Mouse (Mus musculus): Measurements from ENCODE around the gene Fndc8. TPM values are rescaled to one million over a fixed set of nuclear protein-coding genes. Genes with fewer than 3 reads are reported as not detected.

Fndc8 gene
- total and polyA plus RNA-seq, 3 experiments, result 0.08 to 0.36 TPM; not detected in 1

- TF ChIP-seq MAFK (IDR thresholded peaks at IDR 0.05; ENCODE audit: insufficient replicate concordance, low read length) (no peak), EP300 (IDR thresholded peaks at IDR 0.05; ENCODE audit: low read length) (no peak), RCOR1 (conservative IDR thresholded peaks at IDR 0.05; ENCODE audit: low read depth, low read length) (no peak), HCFC1 (IDR thresholded peaks at IDR 0.05; ENCODE audit: low read depth, low read length) (peak; percentile 76), UBTF (IDR thresholded peaks at IDR 0.05; ENCODE audit: low read depth, low read length) (0 out of 2 replicates have a peak, but pooled peaks have one; percentile 80), TBP (conservative IDR thresholded peaks at IDR 0.05; ENCODE audit: low read depth, low read length) (peak; percentile 95), ZNF384 (IDR thresholded peaks at IDR 0.05; ENCODE audit: low read depth, low read length) (no peak; the same call in 1 of the 2 replicates), MEF2A (IDR thresholded peaks at IDR 0.05; ENCODE audit: borderline replicate concordance, low read depth, low read length) (peak; percentile 39; the same call in 1 of the 2 replicates), CHD2 (IDR thresholded peaks at IDR 0.05; ENCODE audit: low read length) (0 out of 2 replicates have a peak, but pooled peaks have one; percentile 11), POLR2AphosphoS2 (IDR thresholded peaks at IDR 0.05; ENCODE audit: low read depth, low read length) (peak; percentile 71; the same call in 1 of the 2 replicates)
Measured at GRCm38 (mm10) chr11:82890342-82890762, 1.6 kb upstream of the Fndc8 start, which contains the start of gene Rad51d (continued).

- Histone ChIP-seq H3K79me2 (replicated peaks; ENCODE audit: control insufficient read depth, extremely low read depth, insufficient read depth, poor library complexity, severe bottlenecking) (no peaks in the 10 kb centered on the region), H3K4me3 (replicated peaks in 1 of 3; ENCODE audit: low read depth in 2 of 3, low read length in 2 of 3, poor library complexity in 1 of 3) (no peak overlapping the region), H3K4me1 (ENCODE audit: control insufficient read depth in 1 of 2, insufficient read depth in 2 of 2) (no peaks in the 10 kb centered on the region), H3K27ac (ENCODE audit: insufficient read depth, low read depth) (no peak overlapping the region), H3K9me3 (replicated peaks; ENCODE audit: low read length) (peaks cover 7% of the 10 kb centered on the region), H3K4me2 (ENCODE audit: insufficient read depth, low read depth, poor library complexity, severe bottlenecking) (no peak overlapping the region), H3K27me3 (replicated peaks) (peaks cover 1% of the 10 kb centered on the region), H3K9ac (ENCODE audit: insufficient read depth, low read depth) (no peak overlapping the region), H3K36me3 (replicated peaks in 1 of 2; ENCODE audit: control insufficient read depth in 1 of 2, insufficient read depth in 1 of 2, low read length in 1 of 2) (peaks cover 40 to 54% of the 10 kb centered on the region in 2 experiments)
- DNase-seq (ENCODE audit: extremely low read depth), result no peak
- dilution Hi-C loops (cut with MboI; ENCODE audit: extremely low pct_ligation_motif_present, extremely low pct_unique_long_range_greater_than_20kb, low sequenced_read_pairs) (no loop called here), in situ Hi-C loops (cut with MboI; ENCODE audit: low pct_ligation_motif_present, low pct_unique_long_range_greater_than_20kb, low sequenced_read_pairs) (no loop called here)
- TF ChIP-seq EP300 (IDR thresholded peaks at IDR 0.05; ENCODE audit: low read length), result no peak
- TF ChIP-seq SIN3A (IDR thresholded peaks at IDR 0.05; ENCODE audit: low read length), result no peak
- TF ChIP-seq ZKSCAN1 (IDR thresholded peaks at IDR 0.05; ENCODE audit: borderline replicate concordance, low read depth, low read length), result no peak
- TF ChIP-seq MEF2A (IDR thresholded peaks at IDR 0.05; ENCODE audit: borderline replicate concordance, low read depth, low read length), result no peak
- TF ChIP-seq TCF12 (IDR thresholded peaks at IDR 0.05; ENCODE audit: low read depth, low read length), result no peak
- no peak for TF ChIP-seq MYC (IDR thresholded peaks at IDR 0.05; ENCODE audit: low read depth, low read length)
- no peak for TF ChIP-seq IRF4 (IDR thresholded peaks at IDR 0.05; ENCODE audit: low read depth, low read length)
- TF ChIP-seq POLR2AphosphoS2 (IDR thresholded peaks at IDR 0.05; ENCODE audit: low read depth, low read length), result no peak
- TF ChIP-seq ZNF384 (IDR thresholded peaks at IDR 0.05; ENCODE audit: low read depth, low read length), result no peak
- no peak for TF ChIP-seq TBP (conservative IDR thresholded peaks at IDR 0.05; ENCODE audit: low read depth, low read length)
- TF ChIP-seq ZMIZ1 (IDR thresholded peaks at IDR 0.05; ENCODE audit: low read depth, low read length), result no peak
- no peak for TF ChIP-seq CHD1 (IDR thresholded peaks at IDR 0.05; ENCODE audit: low read depth, low read length)
- no peak for TF ChIP-seq E2F4 (IDR thresholded peaks at IDR 0.05; ENCODE audit: insufficient replicate concordance, low read depth, low read length)
- TF ChIP-seq MAX (IDR thresholded peaks at IDR 0.05; ENCODE audit: low read length), result no peak
- TF ChIP-seq RCOR1 (conservative IDR thresholded peaks at IDR 0.05; ENCODE audit: low read depth, low read length), result no peak
- no peak for TF ChIP-seq NRF1 (IDR thresholded peaks at IDR 0.05; ENCODE audit: low read depth, low read length)
Measured at GRCm38 (mm10) chr11:82897478-82897877, 5.6 kb downstream of the Fndc8 start.

All from CH12.LX (cell line).